Mouse (Mus musculus) liver, postnatal 0 days (tissue): ENCODE data around the gene Rnf222. TPM values are rescaled to one million over a fixed set of nuclear protein-coding genes. Genes with fewer than 3 reads are reported as not detected.

Experiments
- ATAC-seq: fragments of 200-750 bp; cut with Nextera tagmentation; 2 replicates; pipeline ENCODE4 v1.8.0; 2017; ENCODE audit warnings: mild to moderate bottlenecking, moderate library complexity
- DNase-seq: peaks from one replicate; pipeline ENCODE4 v3.0.0-alpha.2; 2016
- H3K27ac ChIP-seq: fragments of 300-500 bp; sonication (generic); 2 replicates; pipeline ENCODE4 v1.5.1; 2014; ENCODE audit warnings: antibody characterized with exemption, moderate library complexity, mild to moderate bottlenecking, low read depth
- H3K27me3 ChIP-seq: fragments of 300-500 bp; sonication (generic); 2 replicates; pipeline ENCODE4 v1.6.1; 2014; ENCODE audit warnings: low read length, control low read depth, mixed read lengths; ENCODE audit not compliant: insufficient read depth
- H3K36me3 ChIP-seq: fragments of 300-500 bp; sonication (generic); replicated peaks from 2 replicates; pipeline ENCODE4 v1.6.1; 2014; ENCODE audit warnings: mild to moderate bottlenecking, control low read depth, low read length, moderate library complexity, mixed read lengths; ENCODE audit not compliant: insufficient read depth
- H3K4me1 ChIP-seq: fragments of 300-500 bp; sonication (generic); 2 replicates; pipeline ENCODE4 v1.6.1; 2014; ENCODE audit warnings: antibody characterized with exemption, mild to moderate bottlenecking, control low read depth; ENCODE audit not compliant: insufficient read depth
- H3K4me2 ChIP-seq: fragments of 300-500 bp; sonication (generic); 2 replicates; pipeline ENCODE4 v1.6.1; 2014; ENCODE audit warnings: low read depth, mild to moderate bottlenecking, low read length, moderate library complexity, mixed read lengths
- H3K4me3 ChIP-seq: fragments of 300-500 bp; sonication (generic); 2 replicates; pipeline ENCODE4 v1.5.1; 2014; ENCODE audit warnings: low read depth, low read length
- H3K9ac ChIP-seq: fragments of 300-500 bp; sonication (generic); replicated peaks from 2 replicates; pipeline ENCODE4 v1.6.1; 2014; ENCODE audit warnings: mild to moderate bottlenecking, moderate library complexity
- H3K9me3 ChIP-seq: fragments of 300-500 bp; sonication (generic); 2 replicates; pipeline ENCODE4 v1.6.1; 2016; ENCODE audit warnings: mild to moderate bottlenecking, control low read depth, low read length, mixed read lengths
- CTCF ChIP-seq: sonication (generic); IDR thresholded peaks from 2 replicates; pipeline ENCODE4 v1.5.1; 2016; ENCODE audit warnings: antibody characterized with exemption, low read depth
- EP300 ChIP-seq: IDR thresholded peaks from 2 replicates; pipeline ENCODE4 v1.6.1; 2016; ENCODE audit warnings: antibody characterized with exemption, low read depth, mild to moderate bottlenecking
- WGBS: fragments of 180-500 bp; shearing (Covaris S2); extraction: QIAGEN DNeasy Blood & Tissue Kit; methylation state at CpG from one replicate; pipeline ENCODE4 v1.1.7; 2014; ENCODE audit not compliant: insufficient replicate concordance; 5-methylcytosine and 5-hydroxymethylcytosine counted together
- polyA plus RNA-seq: library from polyadenylated mRNA; unstranded; fragments of >200 nt; fragmentation: Nextera tagmentation; extraction: Ambion mirVana; gene quantifications from 2 replicates; pipeline ENCODE4 v1.2.1, GENCODE M21; 2015

Rnf222 gene
- polyA plus RNA-seq, 1 experiment from 2014 or later, result 0.07 TPM

DNA sequence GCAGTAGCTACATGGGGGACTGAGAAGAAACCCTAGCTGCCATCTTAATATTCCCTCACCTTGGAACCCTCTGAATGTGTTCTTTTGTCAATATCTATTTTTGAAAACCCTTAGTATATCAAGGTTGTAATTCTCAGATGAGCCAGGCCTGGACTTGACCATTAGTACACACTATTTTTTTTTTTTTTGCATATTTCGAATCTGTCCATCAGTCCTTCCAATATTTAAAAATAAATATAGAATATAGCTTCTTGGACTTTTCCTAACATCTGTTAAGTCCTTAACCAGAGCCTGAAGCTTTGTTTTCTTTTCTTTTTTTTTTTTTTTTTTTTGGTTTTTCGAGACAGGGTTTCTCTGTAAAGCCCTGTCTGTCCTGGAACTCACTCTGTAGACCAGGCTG, 4.5 kb upstream of the Rnf222 start:
- Histone ChIP-seq H3K27me3 (no peaks in the 10 kb centered on the region), H3K27ac (no peak overlapping the region), H3K4me2 (no peak overlapping the region)

DNA sequence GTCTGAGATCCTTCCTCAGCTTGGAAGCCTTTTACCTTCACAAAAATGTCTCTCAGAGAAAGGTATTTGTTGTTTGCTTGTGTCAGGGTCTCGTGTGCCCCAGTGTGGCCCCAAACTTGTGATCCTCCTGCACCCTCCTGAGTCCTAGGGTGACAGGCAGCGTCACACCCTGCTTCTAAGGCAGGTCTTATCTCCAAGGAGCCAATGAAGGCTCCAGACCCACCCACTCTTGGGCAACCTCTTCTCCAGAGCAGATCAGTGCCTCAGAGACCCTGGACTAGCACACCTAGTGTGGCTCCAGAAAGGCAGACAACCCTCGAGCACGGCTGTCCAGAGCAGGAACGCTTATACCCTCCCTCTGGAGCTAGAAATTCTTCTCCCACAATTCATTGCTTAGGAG, 4.0 kb upstream of the Rnf222 start:
- Histone ChIP-seq H3K36me3 (no peaks in the 10 kb centered on the region), H3K4me1 (peaks cover 4% of the 10 kb centered on the region; the same call in 1 of the 2 replicates), H3K9me3 (no peaks in the 10 kb centered on the region), H3K4me3 (no peak overlapping the region), H3K27ac (no peak overlapping the region), H3K4me2 (peak overlapping the region; percentile 44; the same call in 1 of the 2 replicates), H3K9ac (0 out of 2 replicates have a peak overlapping the region, but pooled peaks have one; percentile 16), H3K27me3 (no peaks in the 10 kb centered on the region)
- DNase-seq, result no peak
- ATAC-seq, result no peak
- TF ChIP-seq CTCF (no peak), EP300 (no peak)
- WGBS, result 59% methylated on average over 5 of the region's 5 CpGs

More for the DNA sequence above, 4.5 kb upstream of the Rnf222 start:
- Histone ChIP-seq H3K4me3 (no peak overlapping the region), H3K4me1 (peaks cover 4% of the 10 kb centered on the region; the same call in 1 of the 2 replicates), H3K9ac (no peak overlapping the region), H3K9me3 (no peaks in the 10 kb centered on the region), H3K36me3 (no peaks in the 10 kb centered on the region)
- DNase-seq (no peak), ATAC-seq (no peak)
- no peak for TF ChIP-seq EP300
- TF ChIP-seq CTCF, result no peak
- 81% methylated on average over 2 of the region's 2 CpGs for WGBS

DNA sequence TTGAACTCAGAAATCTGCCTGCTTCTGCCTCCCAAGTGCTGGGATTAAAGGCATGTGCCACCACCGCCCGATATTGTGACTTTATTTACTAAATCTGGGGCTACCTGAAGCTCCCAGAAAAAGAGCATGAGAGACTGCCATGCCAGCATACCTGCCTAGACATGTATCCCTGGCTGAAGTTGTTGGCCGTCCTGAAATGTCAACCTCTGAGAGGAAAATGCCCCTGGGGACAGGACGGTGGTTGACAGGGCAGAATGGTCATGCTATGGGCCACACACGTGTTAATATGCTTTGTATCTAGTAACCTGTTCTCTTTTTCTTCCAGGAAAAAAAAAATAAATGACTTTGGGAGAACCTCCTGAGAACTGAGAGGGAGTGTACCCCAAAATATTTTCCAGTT, 2.3 kb upstream of the Rnf222 start:
- H3K27ac ChIP-seq, result no peak overlapping the region
- H3K9ac ChIP-seq, result no peak overlapping the region
- no peaks in the 10 kb centered on the region for H3K27me3 ChIP-seq
- peaks cover 4% of the 10 kb centered on the region; the same call in 1 of the 2 replicates for H3K4me1 ChIP-seq
- DNase-seq (no peak), ATAC-seq (no peak)
- H3K4me3 ChIP-seq, result no peak overlapping the region
- no peaks in the 10 kb centered on the region for H3K9me3 ChIP-seq
- 88% methylated on average over 5 of the region's 5 CpGs for WGBS
- TF ChIP-seq CTCF (no peak), EP300 (no peak)
- no peaks in the 10 kb centered on the region for H3K36me3 ChIP-seq
- H3K4me2 ChIP-seq, result no peak overlapping the region

DNA sequence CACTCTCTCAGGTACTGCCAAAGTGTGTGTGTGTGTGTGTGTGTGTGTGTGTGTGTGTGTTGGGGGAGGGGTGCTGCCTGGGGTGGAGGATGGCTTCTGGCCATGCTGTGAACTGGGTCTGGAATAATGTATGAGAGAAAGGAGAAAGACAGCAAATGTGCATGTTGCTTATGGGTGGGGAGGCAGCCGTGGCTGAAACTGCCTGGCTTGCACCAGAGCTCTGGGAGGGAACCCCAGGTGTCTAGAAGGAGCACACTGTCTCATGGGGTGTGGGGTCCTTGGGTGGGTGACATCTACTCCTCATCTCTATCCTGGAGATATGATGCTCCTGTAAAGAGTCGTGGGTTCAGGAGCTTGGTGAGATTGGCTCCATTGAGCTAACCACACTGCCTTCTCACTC, 300 bp downstream of the Rnf222 start:
- no peak overlapping the region for H3K9ac ChIP-seq
- no peak overlapping the region for H3K4me2 ChIP-seq
- 73% methylated on average over 2 of the region's 2 CpGs for WGBS
- DNase-seq (no peak), ATAC-seq (no peak)
- H3K36me3 ChIP-seq, result no peaks in the 10 kb centered on the region
- no peaks in the 10 kb centered on the region for H3K27me3 ChIP-seq
- no peak overlapping the region for H3K27ac ChIP-seq
- TF ChIP-seq EP300 (no peak), CTCF (no peak)
- peaks cover 9% of the 10 kb centered on the region for H3K4me1 ChIP-seq
- H3K9me3 ChIP-seq, result no peaks in the 10 kb centered on the region
- H3K4me3 ChIP-seq, result no peak overlapping the region

DNA sequence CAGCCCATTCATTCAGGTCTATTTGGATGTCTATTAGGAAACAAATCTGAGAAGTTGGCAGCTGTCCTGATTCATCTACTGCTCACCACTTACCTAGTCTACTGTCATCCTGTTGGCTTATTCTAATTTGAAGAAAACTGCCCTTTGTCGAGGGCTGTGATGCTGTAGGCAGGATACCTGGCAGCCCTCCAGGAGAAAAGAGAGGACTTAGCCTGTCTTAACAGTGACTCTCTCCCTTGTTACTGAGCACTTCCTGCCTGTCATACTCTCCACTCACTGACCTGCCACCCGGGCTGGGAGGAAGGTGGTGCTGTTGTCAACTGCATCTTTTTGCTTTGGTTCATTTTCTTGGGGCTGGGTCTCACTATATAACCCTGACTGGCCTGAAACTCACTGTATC, 2.3 kb downstream of the Rnf222 start:
- no peak for ATAC-seq
- no peaks in the 10 kb centered on the region for H3K9me3 ChIP-seq
- 28% methylated on average over 2 of the region's 2 CpGs for WGBS
- TF ChIP-seq CTCF (no peak), EP300 (no peak)
- H3K27ac ChIP-seq, result no peak overlapping the region
- no peaks in the 10 kb centered on the region for H3K27me3 ChIP-seq
- H3K4me1 ChIP-seq, result peaks cover 5% of the 10 kb centered on the region; the same call in 1 of the 2 replicates
- no peaks in the 10 kb centered on the region for H3K36me3 ChIP-seq
- no peak overlapping the region for H3K4me2 ChIP-seq
- no peak for DNase-seq
- H3K9ac ChIP-seq, result no peak overlapping the region
- H3K4me3 ChIP-seq, result no peak overlapping the region

DNA sequence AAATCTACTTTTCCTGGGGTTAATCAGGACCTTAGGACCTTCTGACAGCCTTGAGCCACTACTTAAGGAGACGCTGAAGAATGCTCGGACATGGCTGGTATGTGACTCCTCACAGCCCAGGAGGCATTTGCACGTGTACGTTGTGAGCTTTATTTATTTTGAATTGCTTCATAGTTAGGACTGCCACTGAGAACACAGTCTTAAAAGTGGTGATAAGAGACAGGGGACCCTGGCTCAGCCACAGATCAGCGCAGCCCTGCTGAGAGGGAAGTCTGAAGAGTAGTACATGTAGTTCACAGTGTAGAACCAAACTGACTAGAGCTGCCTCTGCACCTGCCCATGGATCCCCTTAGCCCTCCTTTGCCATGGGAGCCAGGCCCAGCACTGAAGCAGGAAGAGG, 3.5 kb downstream of the Rnf222 start:
- WGBS, result 51% methylated on average over 5 of the region's 5 CpGs
- Histone ChIP-seq H3K4me1 (peaks cover 7% of the 10 kb centered on the region; the same call in 1 of the 2 replicates), H3K27me3 (no peaks in the 10 kb centered on the region), H3K9ac (no peak overlapping the region), H3K4me3 (no peak overlapping the region), H3K27ac (no peak overlapping the region), H3K36me3 (no peaks in the 10 kb centered on the region), H3K9me3 (no peaks in the 10 kb centered on the region), H3K4me2 (no peak overlapping the region)
- no peak for ATAC-seq
- TF ChIP-seq EP300 (no peak), CTCF (no peak)
- DNase-seq, result no peak
